Mouse (Mus musculus) urinary bladder, postnatal 10 days (tissue): ENCODE measurements around the gene Nav2.

Experiments used
- DNase-seq: peaks from one replicate; pipeline ENCODE4 v3.0.0; 2022; ENCODE audit warnings: low spot score

Nav2 gene

DNA sequence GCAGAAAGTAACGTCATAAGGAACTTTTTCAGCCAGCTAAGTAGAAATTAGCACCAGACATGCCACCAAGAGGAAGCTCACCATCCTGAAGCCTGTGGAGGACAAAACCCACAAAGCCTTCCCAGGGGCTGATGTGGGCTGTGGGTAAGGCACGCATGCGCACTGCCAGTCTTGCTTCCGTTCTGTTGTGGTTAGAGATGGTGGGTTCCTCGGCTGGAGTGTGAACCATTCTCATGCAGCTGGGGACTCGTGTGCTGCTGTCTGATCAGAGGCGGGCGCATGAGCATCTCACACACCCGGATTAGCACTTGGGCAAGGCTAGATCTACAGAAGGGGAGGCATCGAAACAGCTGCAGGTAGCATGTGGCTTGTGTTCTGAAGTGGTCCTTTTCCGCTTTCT is 29.0 kb downstream of the Nav2 start:
- DNase-seq: no peak

DNA sequence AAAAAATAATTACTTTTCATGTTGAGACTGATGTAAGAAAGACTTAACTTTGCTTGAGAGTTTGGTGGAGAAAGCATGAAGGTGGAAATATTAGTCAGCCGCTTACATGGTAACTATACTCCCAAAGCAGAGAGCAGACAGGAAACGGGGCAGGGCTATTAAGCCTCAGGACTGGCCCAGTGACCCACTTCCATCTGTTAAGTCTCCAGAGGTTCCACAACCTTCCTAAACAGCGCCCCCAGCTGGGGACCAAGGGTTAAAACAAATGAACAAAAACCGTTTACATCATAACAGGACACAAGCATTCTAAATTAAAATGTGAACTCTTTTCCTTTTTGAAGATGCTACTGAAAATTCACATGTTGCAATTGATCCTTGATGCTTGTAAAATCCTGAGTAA is 29.7 kb downstream of the Nav2 start:
- DNase-seq: no peak

- DNase-seq: no peak
These were observed 40.0 kb downstream of the Nav2 start for GRCm38 (mm10) chr7:48948381-48949108.

GRCm38 (mm10) chr7:48954501-48954900 is 46.0 kb downstream of the Nav2 start:
- no peak for DNase-seq

DNA sequence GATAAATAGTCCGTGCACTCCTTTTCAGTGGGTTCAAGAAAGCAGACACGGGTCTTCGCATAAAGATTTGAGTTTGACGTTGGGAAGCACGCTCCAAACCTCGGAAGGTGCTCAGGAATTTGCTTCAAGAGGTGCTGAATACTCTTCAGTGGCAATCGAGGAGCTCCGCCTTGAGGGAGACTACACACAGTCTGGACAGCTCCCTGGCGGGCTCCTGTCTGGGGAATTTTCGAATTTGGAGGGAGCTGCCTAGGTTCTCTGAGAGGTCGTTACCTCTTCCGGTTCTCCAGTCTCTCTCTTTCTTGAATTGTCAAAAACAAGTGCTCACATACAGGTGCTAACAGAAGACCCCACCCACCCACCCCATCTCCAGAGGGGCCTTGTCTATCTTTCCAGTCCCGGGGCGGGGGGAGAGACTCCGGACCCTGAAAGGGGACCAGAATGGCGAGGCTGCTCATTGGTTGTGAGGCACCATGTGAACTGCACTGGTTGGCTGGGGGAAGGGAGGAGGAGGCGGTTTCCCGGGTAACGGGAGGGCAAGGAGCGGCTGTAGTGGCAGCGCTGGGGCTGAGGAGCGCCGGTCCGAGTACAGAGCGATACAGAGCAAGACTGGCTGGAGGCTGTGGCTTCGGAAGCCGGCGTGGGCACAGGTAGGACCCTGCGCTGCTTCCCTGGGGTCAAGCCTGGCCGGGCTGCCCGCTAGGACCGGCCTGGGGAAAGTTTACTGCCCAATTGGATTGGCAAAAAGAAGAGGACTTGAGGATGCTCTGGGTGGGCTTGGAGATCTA is 50.2 kb downstream of the Nav2 start:
- no peak for DNase-seq

DNA sequence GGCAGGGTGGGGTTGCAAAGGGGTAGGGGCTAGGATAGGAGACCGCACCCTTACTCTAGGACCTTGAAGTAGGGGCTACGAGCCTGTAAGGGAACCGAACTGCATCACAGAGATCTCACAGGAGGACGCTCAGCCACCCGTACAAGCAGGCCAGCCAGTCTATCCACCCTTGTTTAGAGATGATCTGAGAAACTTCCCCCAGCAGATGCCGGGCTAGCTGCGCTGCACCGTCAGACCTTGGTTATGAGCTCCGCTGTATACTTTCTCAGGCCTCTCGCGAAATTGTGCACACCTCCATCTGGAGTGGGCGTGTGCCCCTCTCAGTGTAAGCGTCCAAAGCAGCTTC is 50.8 kb downstream of the Nav2 start:
- no peak for DNase-seq

GRCm38 (mm10) chr7:48960152-48960551 is 51.6 kb downstream of the Nav2 start:
- no peak for DNase-seq

GRCm38 (mm10) chr7:48961501-48961900 is 53.0 kb downstream of the Nav2 start:
- no peak for DNase-seq

DNA sequence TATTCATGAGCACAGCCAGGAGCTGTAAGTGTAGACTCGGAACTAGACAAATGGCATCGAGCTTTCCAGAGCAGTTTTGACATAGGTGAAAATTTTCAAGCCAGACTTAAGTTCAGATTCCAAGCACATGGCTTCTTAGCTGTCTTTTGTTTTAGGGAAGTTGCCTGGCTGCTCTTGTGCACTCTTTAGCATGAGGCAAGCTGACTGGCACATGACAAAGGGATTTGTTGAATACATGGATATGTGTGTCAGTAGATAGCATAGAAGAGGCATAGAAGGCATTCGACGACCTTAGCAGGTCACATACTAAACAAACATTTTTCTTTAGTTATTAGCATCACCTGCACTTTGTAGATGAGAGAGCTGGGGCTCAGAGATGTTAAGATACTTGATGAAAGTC is 53.4 kb downstream of the Nav2 start:
- DNase-seq: no peak

- DNase-seq: no peak
These were observed 54.6 kb downstream of the Nav2 start for GRCm38 (mm10) chr7:48963112-48963511.

DNA sequence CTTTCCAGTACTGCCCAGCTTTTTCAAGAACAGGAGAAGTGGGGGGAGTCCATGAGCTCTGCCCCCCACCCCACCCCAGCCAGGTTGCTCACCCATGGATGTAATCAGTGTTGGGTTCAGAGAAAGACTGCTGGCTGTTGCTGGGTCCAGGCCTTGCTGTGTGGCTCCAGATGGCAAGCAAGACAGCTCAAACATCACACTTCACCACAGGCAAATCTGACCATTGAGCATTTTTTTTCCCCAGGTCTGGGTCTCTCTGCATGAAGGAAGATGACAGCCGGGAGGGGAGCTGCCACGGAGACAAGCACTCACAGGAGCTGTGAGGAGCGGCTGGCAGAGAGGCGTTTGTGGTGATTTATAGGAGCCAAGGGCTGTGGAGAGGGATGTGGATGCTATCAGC is 55.0 kb downstream of the Nav2 start:
- no peak for DNase-seq

DNA sequence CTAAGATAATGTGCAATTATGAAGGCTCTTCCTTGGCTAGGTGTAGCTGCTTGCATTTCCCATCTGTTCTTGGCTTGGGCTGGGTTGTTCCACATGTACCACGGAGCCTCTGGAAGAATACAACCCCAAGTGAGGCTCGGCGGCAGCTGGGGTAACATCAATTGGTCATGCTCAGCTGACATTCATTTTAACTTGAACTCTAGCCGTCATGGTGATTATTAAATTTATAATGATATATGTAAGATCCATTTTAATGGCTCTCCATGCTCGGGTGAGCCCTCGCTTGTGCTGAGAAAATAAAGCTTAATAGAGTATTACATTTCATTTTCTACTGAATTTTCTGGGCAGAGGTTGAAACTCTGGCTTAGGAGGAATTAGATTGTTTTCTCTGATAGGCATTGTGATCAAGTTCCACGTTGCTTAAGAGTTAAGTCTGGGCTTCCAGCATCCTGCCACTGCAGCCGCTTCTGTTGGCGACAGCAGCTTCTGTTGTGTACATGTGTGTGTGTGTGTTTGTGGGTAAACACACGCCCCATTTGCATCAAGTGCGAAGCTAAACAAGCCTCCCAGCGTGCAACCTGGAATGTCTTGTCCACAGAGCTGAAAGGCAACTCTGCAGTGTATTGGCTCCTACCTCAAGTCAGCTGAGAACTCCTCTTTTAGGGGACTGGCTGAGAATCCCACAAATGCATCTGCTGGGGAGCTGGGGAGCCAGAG is 57.4 kb downstream of the Nav2 start:
- DNase-seq: no peak

DNA sequence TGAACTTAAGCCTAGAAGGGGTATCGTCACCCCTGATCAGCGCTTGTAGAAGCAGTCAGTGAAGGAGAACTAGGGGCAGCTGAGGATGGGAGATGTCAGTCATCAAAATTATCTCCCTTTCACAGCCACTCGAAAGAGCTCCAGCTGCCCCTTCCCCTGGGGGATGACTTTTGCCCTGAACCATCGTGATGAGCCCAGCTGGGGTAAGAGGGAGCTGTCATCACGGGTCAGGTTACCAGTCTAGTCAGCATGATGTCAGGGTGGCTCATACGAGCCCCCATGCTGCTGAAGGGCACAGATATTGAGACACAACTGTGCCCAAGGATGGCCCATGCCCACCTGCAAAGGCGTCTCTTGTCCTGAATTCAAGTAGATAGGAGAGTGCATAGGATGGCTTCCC is 72.5 kb downstream of the Nav2 start:
- DNase-seq: no peak

GRCm38 (mm10) chr7:48981814-48982213 is 73.3 kb downstream of the Nav2 start:
- no peak for DNase-seq

DNA sequence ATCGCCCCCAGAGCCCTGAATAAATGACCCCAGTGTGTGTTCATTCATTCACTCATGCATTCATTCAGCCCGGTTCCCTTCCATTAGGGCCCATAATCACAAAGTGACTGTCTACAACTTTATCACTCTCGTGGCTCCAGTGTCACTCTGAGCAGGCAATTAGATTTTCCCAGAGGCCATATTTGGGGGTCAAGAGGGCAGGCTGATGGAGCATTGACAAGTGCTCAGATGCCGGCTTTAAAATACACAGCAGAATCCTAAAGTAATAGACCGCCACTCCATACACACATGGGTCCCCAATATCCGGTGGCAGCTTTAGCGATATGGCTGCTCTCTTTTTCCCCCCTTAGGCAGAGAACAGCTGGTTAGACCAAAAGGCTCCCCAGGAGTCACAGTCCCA is 74.1 kb downstream of the Nav2 start:
- no peak for DNase-seq

GRCm38 (mm10) chr7:48991911-48992552 is 83.5 kb downstream of the Nav2 start:
- DNase-seq: no peak

DNA sequence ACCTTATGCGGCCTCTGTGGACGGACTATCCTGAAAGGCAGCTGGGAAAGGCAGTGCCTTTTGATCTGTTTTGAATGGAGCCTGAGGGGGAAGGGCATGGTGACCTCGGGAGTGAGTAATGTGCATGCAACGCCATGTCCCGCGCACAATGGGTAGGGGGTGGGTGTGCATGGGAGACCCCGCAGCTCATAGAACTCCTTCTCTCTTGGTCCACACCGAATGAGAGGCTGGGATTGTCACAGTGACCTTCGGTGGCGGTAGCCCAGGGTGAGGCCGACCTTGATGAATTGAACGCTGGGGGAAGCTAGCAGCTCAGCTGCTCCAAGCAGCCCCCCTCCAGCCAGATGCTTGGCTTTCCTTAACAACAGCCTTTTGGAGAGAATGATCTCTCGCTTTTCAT is 86.7 kb downstream of the Nav2 start:
- no peak for DNase-seq

GRCm38 (mm10) chr7:48995701-48996100 is 87.2 kb downstream of the Nav2 start:
- DNase-seq: no peak

DNA sequence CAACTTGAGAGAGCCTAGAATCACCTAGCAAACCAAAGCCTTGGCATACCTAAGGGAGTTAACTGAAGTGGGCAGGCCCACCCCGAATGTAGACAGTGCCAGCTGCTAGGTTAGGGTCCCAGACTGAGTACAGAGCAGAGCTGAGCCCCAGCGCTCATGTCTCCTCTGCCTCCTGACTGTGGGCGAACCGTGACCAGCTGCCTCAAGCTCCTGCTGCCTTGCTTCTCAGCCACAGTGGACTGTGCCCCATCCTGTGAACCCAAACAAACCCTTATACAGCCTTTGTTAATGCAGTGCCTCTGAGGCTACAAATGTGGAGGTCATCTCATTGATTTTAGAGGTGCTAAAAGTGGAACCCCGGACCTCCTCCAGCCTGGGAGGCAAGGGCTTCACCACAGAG is 88.3 kb downstream of the Nav2 start:
- DNase-seq: no peak

DNA sequence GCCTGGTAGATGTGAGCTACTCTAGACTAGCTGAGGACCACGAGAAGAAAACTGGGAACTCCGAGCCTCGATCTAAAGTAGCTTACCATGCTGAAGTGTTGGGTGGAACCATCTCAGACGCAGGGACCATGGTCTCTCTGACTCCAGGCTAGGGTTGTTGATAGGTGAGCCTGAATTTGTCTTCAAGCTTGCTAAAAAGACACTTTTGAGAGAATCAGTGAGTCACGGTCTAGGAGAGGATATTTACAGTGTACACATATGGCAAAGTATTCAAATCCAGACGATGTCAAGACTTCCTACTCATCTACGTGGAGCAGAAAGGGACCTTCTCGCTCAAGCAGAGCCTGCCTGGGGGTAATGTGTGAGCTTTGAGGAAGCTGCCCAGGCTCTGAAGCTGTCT is 89.6 kb downstream of the Nav2 start:
- no peak for DNase-seq

DNA sequence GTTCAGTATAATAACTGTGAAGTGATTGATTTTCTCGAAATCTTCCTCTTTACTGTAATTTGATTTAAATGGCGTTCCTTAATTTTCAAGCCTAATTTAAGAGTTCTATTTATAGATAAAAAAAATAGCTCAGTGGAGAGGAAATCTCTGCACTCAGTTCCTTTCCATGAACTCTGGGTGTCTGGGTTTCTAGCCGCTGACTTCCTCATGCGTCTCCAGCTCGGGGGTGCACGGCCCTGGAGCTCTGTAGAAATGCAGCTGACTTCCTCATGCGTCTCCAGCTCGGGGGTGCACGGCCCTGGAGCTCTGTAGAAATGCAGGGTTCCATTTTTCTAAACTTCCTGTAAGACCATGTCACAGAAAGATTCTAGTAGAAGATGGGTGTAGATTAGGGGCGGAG is 90.1 kb downstream of the Nav2 start:
- DNase-seq: no peak

- DNase-seq: no peak
These were observed 92.3 kb downstream of the Nav2 start for GRCm38 (mm10) chr7:49000816-49001215.

- DNase-seq: no peak
These were observed 95.9 kb downstream of the Nav2 start for GRCm38 (mm10) chr7:49004402-49004801.
